Mouse (Mus musculus) hindbrain, embryonic 12.5 days (tissue): Measurements from ENCODE around the gene Maats1. TPM values are rescaled to one million over a fixed set of nuclear protein-coding genes. Genes with fewer than 3 reads are reported as not detected.

Experiments
- ATAC-seq: fragments of 200-750 bp; cut with Nextera tagmentation; 2 replicates; pipeline ENCODE4 v1.8.0; 2017; ENCODE audit warnings: moderate TSS enrichment; ENCODE audit not compliant: low FRiP score
- H3K27ac ChIP-seq: fragments of 300-500 bp; sonication (generic); 2 replicates; pipeline ENCODE4 v1.5.1; 2016; ENCODE audit warnings: mild to moderate bottlenecking
- H3K27me3 ChIP-seq: fragments of 300-500 bp; sonication (generic); 2 replicates; pipeline ENCODE4 v1.6.1; 2016; ENCODE audit warnings: mild to moderate bottlenecking
- H3K36me3 ChIP-seq: fragments of 300-500 bp; sonication (generic); 2 replicates; pipeline ENCODE4 v1.6.1; 2016; ENCODE audit warnings: mild to moderate bottlenecking
- H3K4me1 ChIP-seq: fragments of 300-500 bp; sonication (generic); 2 replicates; pipeline ENCODE4 v1.6.1; 2016
- H3K4me2 ChIP-seq: fragments of 300-500 bp; sonication (generic); replicated peaks from 2 replicates; pipeline ENCODE4 v1.6.1; 2016; ENCODE audit warnings: mild to moderate bottlenecking
- H3K4me3 ChIP-seq: fragments of 300-500 bp; sonication (generic); 2 replicates; pipeline ENCODE4 v1.5.1; 2016; ENCODE audit warnings: mild to moderate bottlenecking
- H3K9ac ChIP-seq: fragments of 300-500 bp; sonication (generic); 2 replicates; pipeline ENCODE4 v1.6.1; 2016; ENCODE audit warnings: mild to moderate bottlenecking, moderate library complexity
- H3K9me3 ChIP-seq: fragments of 300-500 bp; sonication (generic); replicated peaks from 2 replicates; pipeline ENCODE4 v1.6.1; 2016; ENCODE audit warnings: mild to moderate bottlenecking
- WGBS: fragments of 180-500 bp; shearing (Covaris S2); methylation state at CpG from one replicate; pipeline ENCODE4 v1.1.7; 2016; 5-methylcytosine and 5-hydroxymethylcytosine counted together
- polyA plus RNA-seq: library from polyadenylated mRNA; unstranded; fragments of >200 nt; fragmentation: Nextera tagmentation; extraction: Ambion mirVana; gene quantifications from 2 replicates; pipeline ENCODE4 v1.2.1, GENCODE M21; 2016

Gene Maats1
- polyA plus RNA-seq, 1 experiment from 2014 or later: 1.2 TPM

DNA sequence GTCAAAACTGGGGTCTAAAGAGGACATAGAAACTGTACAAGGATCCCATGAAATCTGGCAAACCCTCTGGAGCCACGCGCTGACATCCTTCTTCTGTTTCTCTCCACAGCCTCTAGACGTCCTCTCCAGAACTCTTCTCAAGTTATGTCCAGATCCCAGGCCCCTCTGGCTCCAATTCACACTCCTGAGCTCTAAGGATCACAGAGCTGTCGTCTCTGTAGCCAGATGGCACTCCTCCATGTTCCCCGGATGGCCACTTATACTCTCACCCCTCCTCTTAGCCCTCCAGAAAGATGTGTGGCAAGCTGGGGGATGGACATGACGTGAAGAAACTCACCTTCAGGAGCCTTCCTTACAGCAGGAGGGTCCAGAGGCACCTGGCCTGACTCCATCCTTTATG lies 35.6 kb upstream of the Maats1 start:
- H3K36me3 ChIP-seq: no peaks in the 10 kb centered on the region
- H3K9ac ChIP-seq: no peak overlapping the region
- H3K4me2 ChIP-seq: no peak overlapping the region
- WGBS: 87% methylated on average over 6 of the region's 6 CpGs
- no peak overlapping the region for H3K27ac ChIP-seq
- no peak for ATAC-seq
- H3K4me1 ChIP-seq: peaks cover 10% of the 10 kb centered on the region; the same call in 1 of the 2 replicates
- no peaks in the 10 kb centered on the region for H3K9me3 ChIP-seq
- no peak overlapping the region for H3K4me3 ChIP-seq
- H3K27me3 ChIP-seq: no peaks in the 10 kb centered on the region

DNA sequence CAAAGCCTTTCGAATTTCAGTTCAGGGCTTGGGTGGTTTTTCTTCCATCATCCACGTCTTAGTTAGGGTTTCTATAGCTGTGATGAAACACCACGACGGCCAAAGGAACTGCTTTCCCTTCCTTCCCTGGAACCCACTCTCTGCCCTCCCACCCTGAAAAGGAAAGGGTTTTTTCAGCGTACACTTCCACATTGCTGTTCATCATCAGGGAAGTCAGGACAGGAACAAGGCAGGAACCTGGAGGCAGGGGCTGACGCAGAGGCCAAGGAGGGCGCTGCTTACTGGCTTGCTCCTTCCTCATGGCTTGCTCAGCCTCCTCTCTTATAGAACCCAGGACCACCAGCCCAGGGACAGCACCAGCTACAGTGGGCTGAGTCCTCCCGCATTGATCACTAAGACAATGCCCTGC lies 34.9 kb upstream of the Maats1 start:
- Histone ChIP-seq H3K4me1 (peaks cover 10% of the 10 kb centered on the region; the same call in 1 of the 2 replicates), H3K27me3 (no peaks in the 10 kb centered on the region), H3K4me2 (peak overlapping the region; percentile 44), H3K9ac (0 out of 2 replicates have a peak overlapping the region, but pooled peaks have one; percentile 23), H3K9me3 (no peaks in the 10 kb centered on the region), H3K36me3 (no peaks in the 10 kb centered on the region), H3K27ac (peak overlapping the region; percentile 24), H3K4me3 (peak overlapping the region; percentile 15)
- peak; percentile 26; the same call in 1 of the 2 replicates for ATAC-seq
- WGBS: 59% methylated on average over 8 of the region's 8 CpGs

GRCm38 (mm10) chr16:38376163-38376840 lies 34.4 kb upstream of the Maats1 start:
- Histone ChIP-seq H3K4me2 (peak overlapping the region; percentile 44), H3K9me3 (no peaks in the 10 kb centered on the region), H3K4me1 (peaks cover 10% of the 10 kb centered on the region; the same call in 1 of the 2 replicates), H3K4me3 (peak overlapping the region; percentile 15), H3K9ac (peak overlapping the region; percentile 23; the same call in 1 of the 2 replicates), H3K27ac (peak overlapping the region; percentile 24), H3K36me3 (no peaks in the 10 kb centered on the region), H3K27me3 (no peaks in the 10 kb centered on the region)
- WGBS: 32% methylated on average over 12 of the region's 17 CpGs
- peak; percentile 91 for ATAC-seq

DNA sequence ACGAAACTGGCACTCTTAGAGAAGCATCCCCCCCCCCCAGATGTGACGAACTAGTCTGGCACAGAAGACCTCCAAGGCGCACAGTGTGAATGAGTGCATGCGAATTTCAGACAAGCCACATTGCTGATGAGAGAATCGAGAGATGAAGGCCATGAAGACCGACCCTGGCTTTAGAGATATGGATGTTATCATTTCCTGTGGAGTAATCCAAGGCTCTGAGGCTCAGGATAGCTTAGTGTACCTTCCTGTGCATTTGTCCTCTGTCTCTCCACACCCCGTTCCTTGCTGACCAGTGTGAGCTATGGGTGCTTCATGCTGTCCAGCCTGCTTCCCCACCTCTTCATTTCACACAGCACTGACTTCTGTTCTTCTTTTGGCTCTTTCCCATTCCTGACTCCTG lies 33.2 kb upstream of the Maats1 start:
- Histone ChIP-seq H3K9ac (0 out of 2 replicates have a peak overlapping the region, but pooled peaks have one; percentile 4), H3K27me3 (no peaks in the 10 kb centered on the region), H3K4me1 (peaks cover 10% of the 10 kb centered on the region; the same call in 1 of the 2 replicates), H3K36me3 (no peaks in the 10 kb centered on the region), H3K4me2 (no peak overlapping the region), H3K4me3 (no peak overlapping the region), H3K27ac (no peak overlapping the region), H3K9me3 (no peaks in the 10 kb centered on the region)
- ATAC-seq: no peak
- 84% methylated on average over 7 of the region's 7 CpGs for WGBS

DNA sequence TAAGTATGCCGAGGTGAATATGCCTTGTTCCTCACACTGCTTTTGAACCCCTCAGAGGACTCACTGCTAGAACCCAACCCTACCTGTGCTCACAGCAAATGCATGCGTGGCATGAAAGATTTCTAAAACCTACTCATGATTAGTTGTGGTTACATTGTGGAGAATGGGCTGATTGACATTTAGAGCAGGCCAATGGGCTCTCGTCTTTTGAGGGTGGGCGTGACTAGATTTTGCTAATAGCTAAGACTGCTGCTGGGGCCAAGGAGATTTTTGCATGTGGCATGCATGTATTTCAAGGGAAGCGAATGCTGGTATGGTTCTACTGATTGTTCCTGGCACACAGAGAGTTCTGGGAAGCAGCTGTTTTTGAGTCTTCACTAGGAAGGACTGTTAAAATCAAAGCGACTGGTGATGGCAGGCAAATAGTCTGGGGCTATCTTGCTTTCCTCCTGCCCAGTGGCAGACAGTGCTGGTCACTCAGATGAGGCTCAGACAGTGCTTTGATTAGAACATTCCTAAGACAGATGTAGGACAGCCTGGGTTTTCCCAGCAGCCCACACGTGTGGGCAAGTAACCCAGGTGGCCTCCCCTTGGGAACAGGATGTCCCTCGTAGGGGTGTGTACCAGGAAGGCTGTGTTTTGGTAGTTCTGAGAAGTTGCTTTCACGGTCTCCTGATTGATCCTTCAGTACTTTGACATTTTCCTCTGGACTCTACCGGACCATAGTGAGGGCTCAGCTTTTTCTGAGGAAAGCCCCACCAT lies 32.6 kb upstream of the Maats1 start:
- no peaks in the 10 kb centered on the region for H3K36me3 ChIP-seq
- 84% methylated on average over 10 of the region's 10 CpGs for WGBS
- no peak overlapping the region for H3K4me3 ChIP-seq
- H3K27me3 ChIP-seq: no peaks in the 10 kb centered on the region
- no peaks in the 10 kb centered on the region for H3K9me3 ChIP-seq
- H3K27ac ChIP-seq: no peak overlapping the region
- peaks cover 10% of the 10 kb centered on the region; the same call in 1 of the 2 replicates for H3K4me1 ChIP-seq
- no peak for ATAC-seq
- peak overlapping the region; percentile 15; the same call in 1 of the 2 replicates for H3K4me2 ChIP-seq
- H3K9ac ChIP-seq: no peak overlapping the region

DNA sequence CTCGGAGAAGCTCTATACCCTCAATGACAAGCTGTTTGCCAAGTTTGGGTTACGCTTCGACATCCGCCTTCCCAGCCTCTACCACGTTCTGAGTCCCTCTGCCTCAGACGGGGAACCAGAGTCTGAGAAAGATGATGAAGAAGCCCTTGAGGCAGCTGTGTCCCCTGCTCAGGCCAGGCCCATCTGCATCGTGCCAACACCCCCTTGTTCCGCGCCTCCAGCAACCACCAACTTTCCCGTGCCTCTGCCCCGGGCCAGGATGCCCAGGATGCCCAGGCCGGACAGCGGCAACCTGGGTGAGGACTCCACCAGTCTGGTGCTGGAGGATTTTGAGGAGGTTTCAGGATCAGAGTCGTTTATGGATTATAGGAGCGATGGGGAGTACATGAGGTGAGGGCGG lies 32.0 kb upstream of the Maats1 start:
- peak overlapping the region; percentile 15; the same call in 1 of the 2 replicates for H3K4me2 ChIP-seq
- no peaks in the 10 kb centered on the region for H3K27me3 ChIP-seq
- H3K4me1 ChIP-seq: peaks cover 9% of the 10 kb centered on the region; the same call in 1 of the 2 replicates
- H3K36me3 ChIP-seq: no peaks in the 10 kb centered on the region
- no peak overlapping the region for H3K27ac ChIP-seq
- no peaks in the 10 kb centered on the region for H3K9me3 ChIP-seq
- no peak for ATAC-seq
- H3K4me3 ChIP-seq: no peak overlapping the region
- H3K9ac ChIP-seq: no peak overlapping the region
- WGBS: 85% methylated on average over 16 of the region's 16 CpGs

- 84% methylated on average over 10 of the region's 10 CpGs for WGBS
These were observed 31.5 kb upstream of the Maats1 start for GRCm38 (mm10) chr16:38373439-38373838.

DNA sequence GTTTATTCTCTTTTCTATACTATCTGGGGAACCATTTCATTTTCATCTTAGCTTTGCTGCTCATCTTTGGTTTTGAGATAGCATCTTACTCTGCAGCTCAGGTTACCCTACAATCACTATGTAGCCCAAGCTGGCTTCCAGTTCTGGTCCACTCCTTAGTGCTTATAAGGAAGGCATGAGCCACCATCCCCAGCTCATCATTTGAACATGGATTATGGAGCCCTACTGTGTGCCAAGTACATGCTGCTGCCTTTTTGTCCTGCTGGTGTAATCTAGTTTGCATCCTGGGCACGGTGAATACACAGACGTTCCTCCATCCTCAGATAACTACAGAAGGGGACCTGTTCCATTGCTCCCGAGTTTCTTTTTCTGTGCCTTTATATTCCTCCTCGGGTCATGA lies 30.9 kb upstream of the Maats1 start:
- ATAC-seq: no peak
- H3K4me3 ChIP-seq: no peak overlapping the region
- H3K27me3 ChIP-seq: no peaks in the 10 kb centered on the region
- H3K27ac ChIP-seq: no peak overlapping the region
- 90% methylated on average over 4 of the region's 4 CpGs for whole genome bisulfite sequencing
- no peak overlapping the region for H3K9ac ChIP-seq
- H3K36me3 ChIP-seq: no peaks in the 10 kb centered on the region
- no peak overlapping the region for H3K4me2 ChIP-seq
- H3K4me1 ChIP-seq: peaks cover 8% of the 10 kb centered on the region; the same call in 1 of the 2 replicates
- no peaks in the 10 kb centered on the region for H3K9me3 ChIP-seq

More at GRCm38 (mm10) chr16:38373439-38373838, 31.5 kb upstream of the Maats1 start:
- H3K9ac ChIP-seq: no peak overlapping the region
- H3K27me3 ChIP-seq: no peaks in the 10 kb centered on the region
- H3K4me3 ChIP-seq: no peak overlapping the region
- no peak for ATAC-seq
- no peak overlapping the region for H3K27ac ChIP-seq
- peaks cover 8% of the 10 kb centered on the region; the same call in 1 of the 2 replicates for H3K4me1 ChIP-seq
- no peaks in the 10 kb centered on the region for H3K36me3 ChIP-seq
- H3K9me3 ChIP-seq: no peaks in the 10 kb centered on the region
- no peak overlapping the region for H3K4me2 ChIP-seq

GRCm38 (mm10) chr16:38371705-38372296 lies 29.9 kb upstream of the Maats1 start:
- no peak overlapping the region for H3K4me2 ChIP-seq

GRCm38 (mm10) chr16:38370633-38371374 lies 28.9 kb upstream of the Maats1 start:
- H3K9ac ChIP-seq: no peak overlapping the region
- H3K4me1 ChIP-seq: peaks cover under 1% of the 10 kb centered on the region; the same call in 1 of the 2 replicates
- no peak for ATAC-seq
- H3K27ac ChIP-seq: no peak overlapping the region
- H3K9me3 ChIP-seq: no peaks in the 10 kb centered on the region
- H3K27me3 ChIP-seq: no peaks in the 10 kb centered on the region
- 84% methylated on average over 8 of the region's 8 CpGs for WGBS
- H3K36me3 ChIP-seq: no peaks in the 10 kb centered on the region
- H3K4me2 ChIP-seq: no peak overlapping the region
- no peak overlapping the region for H3K4me3 ChIP-seq

More at GRCm38 (mm10) chr16:38371705-38372296, 29.9 kb upstream of the Maats1 start:
- Histone ChIP-seq H3K27ac (no peak overlapping the region), H3K4me3 (no peak overlapping the region), H3K9ac (no peak overlapping the region), H3K36me3 (no peaks in the 10 kb centered on the region), H3K4me1 (peaks cover 8% of the 10 kb centered on the region; the same call in 1 of the 2 replicates), H3K9me3 (no peaks in the 10 kb centered on the region), H3K27me3 (no peaks in the 10 kb centered on the region)
- no peak for ATAC-seq
- WGBS: 86% methylated on average over 15 of the region's 15 CpGs

DNA sequence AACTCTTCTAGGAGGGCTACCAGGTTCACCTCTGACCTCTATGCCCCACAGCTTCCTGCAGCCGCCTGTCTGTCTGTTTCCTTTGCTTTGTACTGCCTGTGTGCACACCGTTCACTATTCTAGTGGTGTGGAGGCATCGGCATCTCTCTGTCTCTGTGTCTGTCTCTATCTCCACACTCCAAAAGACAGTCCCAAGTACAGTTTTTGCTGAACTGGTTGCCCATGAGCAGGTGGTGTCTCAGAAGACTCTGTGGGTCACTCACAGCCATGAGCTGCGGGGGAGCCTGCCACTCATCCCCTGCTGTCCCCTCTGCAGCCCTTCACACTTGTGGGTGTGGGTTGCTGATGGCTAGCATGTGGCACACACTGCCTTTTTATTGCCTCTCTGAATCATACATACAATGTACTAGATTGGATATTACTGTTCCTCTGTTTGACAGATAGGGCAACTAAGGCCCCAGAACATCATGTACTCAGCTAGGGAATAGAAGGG lies 28.1 kb upstream of the Maats1 start:
- ATAC-seq: no peak
- H3K36me3 ChIP-seq: no peaks in the 10 kb centered on the region
- no peak overlapping the region for H3K4me3 ChIP-seq
- H3K4me2 ChIP-seq: no peak overlapping the region
- H3K4me1 ChIP-seq: no peaks in the 10 kb centered on the region
- H3K27me3 ChIP-seq: no peaks in the 10 kb centered on the region
- no peak overlapping the region for H3K27ac ChIP-seq
- H3K9me3 ChIP-seq: no peaks in the 10 kb centered on the region
- 82% methylated on average over 4 of the region's 4 CpGs for WGBS
- H3K9ac ChIP-seq: no peak overlapping the region
